Mouse (Mus musculus): ENCODE results near the gene Gtsf1.

Gene Gtsf1

DNA sequence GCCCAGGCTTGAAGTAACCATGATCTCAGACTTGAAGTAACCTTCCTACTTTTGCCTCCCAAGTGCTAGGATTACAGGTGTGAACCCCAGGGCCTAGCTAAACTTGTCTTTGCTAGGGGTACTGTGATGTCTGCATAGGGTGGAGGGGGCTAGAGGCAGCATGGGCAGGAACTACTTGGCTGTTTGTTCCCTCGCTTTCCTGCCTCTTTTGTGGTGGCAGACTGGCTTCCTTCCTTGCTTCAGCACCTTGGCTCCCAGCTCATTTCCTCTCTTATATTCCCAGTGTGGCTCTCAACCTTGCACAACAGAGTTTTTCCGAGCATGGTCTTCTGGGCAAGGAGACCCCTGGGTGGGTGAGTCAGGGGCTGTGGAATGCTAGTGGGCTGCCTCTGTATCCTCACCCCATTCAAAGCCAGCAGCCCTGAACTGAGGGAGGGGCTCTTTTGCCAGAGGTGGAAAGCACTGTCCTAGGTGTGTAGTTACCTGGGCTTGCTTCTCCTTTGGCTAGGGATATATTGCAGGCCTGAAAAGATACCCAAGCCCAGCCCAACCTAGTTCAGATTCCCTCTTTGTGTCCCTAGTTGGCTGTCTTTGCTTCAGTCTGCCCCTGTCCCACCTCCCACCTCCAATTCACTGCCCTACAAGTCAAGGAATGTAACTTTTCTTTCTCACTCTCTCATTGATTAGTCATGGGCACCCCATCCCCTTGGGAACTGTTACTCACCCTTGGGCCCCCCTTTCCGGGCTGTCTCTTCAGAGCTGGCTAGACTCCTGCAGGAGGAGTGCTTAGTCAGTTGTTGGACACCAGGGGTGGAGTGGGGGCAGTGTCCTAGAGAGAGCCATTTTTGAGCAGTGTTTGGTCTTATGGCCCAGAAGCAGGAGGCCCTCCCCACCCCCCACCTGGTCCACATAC, 52.3 kb downstream of the Gtsf1 start:
- no peak for DNase-seq

DNA sequence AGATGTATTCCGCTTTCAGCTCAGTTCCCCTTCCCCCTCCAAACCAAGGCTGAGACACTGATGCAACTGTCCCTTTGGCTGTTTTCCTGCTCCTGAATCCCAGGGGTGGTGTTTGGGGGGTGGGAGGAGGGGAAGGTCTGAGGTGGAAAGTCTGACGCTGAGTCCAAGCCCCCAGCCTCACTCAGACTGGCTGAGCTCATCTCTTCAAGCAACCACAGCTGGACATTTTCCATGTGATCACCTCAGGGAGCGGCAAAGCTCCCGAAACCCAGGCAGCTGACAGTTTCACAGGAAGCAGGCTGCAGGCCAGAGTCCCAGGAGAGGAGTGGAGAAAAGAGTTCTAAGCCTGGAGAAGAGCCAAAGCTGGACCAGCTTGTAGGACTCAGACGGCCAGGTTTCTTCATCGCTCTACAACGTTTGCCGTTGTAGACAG, 53.4 kb downstream of the Gtsf1 start:
- no peak for DNase-seq

- no peak for DNase-seq
Measured at GRCm38 (mm10) chr15:103375112-103375800, 55.0 kb downstream of the Gtsf1 start.

DNA sequence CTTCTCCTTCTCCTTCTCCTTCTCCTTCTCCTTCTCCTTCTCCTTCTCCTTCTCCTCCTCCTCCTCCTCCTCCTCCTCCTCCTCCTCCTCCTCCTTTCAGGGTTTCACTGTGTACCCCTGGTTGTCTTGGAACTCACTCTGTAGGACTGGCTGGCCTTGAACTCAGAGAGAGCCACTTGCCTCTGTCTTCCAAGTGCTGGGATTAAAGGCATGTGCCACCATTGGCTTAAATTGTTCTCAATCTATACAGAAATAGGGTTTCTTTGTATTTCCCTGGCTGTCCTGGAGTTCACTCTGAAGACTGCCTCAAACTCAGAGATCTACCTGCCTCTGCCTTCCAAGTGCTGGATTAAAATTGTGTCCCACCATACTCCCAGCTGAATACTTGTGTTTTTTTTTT, 57.8 kb downstream of the Gtsf1 start:
- no peak for DNase-seq

DNA sequence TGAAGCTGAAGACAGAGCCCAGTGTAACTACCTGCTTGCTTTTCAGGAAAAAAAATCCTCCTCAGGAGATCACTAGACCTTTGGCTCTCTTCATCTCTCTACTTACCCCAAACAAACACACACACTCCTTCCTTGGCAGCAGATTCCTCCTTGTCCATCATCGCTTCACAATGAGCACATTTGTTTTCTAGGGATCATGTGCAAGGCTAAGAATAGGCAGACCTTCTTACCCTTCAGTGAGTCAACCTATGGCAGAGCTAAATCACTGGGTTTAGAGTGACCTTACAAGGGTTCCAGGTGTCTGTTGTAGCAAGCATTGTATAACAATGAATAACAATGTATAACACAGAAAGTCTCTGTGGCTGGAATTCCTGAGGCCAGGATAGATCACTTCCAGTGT, 58.5 kb downstream of the Gtsf1 start:
- no peak for DNase-seq

DNA sequence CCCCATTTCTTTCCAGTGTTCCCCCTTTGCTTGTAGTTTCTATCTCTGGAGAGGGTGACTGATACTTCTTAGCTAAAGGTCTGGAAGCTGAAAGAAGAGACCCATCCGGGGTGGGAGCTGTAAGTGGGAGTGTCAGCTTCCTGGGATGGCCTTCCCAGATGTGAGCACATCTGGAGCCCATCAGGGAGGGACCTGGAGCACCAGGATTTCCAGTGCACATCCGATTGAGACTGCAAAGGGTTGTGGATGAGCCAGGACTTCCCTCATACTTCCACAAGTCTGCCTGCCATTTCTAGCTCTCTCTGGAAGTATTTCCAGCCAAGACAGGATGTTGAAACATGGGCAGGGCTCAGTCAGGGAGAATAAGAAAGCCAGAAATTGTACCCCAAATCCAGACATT, 59.1 kb downstream of the Gtsf1 start:
- DNase-seq, result no peak

- DNase-seq, result no peak
Measured at GRCm38 (mm10) chr15:103370462-103370861, 59.8 kb downstream of the Gtsf1 start.

GRCm38 (mm10) chr15:103369123-103369522, 61.1 kb downstream of the Gtsf1 start:
- no peak for DNase-seq

GRCm38 (mm10) chr15:103368179-103368940, 61.9 kb downstream of the Gtsf1 start:
- DNase-seq, result no peak

- no peak for DNase-seq
Measured at GRCm38 (mm10) chr15:103366376-103367149, 63.7 kb downstream of the Gtsf1 start, which contains the start of gene Itga5. Gene Itga5 (minus strand): TSS chr15:103366763.

DNA sequence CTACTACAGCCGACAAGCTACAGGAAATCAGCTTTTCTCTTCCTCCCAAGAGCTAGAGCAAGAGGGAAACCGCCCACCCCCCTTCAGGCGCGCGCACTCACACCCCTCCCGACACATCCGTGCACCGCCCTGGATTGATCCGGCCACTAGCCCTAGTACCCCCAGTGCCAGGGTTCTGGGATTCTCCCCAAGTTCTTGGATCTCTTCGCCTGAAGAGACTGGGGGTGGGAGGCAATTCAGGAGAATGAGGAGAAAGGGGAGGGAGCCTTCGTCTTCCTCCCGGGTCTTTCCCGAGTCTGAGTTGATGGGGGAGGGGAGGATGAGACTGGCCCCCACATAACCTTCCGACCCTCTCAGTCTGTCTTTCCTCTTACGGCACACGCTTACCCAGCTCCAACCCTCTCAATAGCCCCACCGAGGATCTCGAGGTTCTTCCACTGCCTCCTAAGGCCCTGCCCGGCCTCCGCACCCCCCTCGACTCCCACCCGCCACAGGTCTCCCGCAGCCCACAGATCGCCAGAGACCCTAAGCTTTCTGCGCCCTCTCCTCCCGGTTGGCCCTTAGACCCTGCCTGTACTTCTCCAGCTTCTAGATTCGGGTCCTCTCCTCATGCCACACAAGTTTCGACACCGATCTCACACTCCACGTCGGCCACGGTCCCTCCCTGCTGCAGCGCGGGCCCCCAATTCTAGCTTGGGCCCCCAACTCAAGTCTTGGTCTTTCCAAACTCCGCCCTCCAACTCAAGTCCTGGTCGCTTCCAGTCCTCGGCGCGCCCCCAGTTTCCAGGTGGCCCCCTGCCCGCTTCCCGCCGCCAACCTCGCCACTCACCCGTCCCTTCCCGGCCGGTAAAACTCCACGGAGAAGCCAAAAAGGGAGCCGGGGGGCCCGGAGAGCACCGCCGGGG, 64.5 kb downstream of the Gtsf1 start:
- DNase-seq, result no peak

GRCm38 (mm10) chr15:103364761-103365160, 65.5 kb downstream of the Gtsf1 start:
- DNase-seq, result no peak

GRCm38 (mm10) chr15:103363809-103364208, 66.5 kb downstream of the Gtsf1 start:
- DNase-seq, result no peak

- no peak for DNase-seq
Measured at GRCm38 (mm10) chr15:103362950-103363349, 67.3 kb downstream of the Gtsf1 start.

DNA sequence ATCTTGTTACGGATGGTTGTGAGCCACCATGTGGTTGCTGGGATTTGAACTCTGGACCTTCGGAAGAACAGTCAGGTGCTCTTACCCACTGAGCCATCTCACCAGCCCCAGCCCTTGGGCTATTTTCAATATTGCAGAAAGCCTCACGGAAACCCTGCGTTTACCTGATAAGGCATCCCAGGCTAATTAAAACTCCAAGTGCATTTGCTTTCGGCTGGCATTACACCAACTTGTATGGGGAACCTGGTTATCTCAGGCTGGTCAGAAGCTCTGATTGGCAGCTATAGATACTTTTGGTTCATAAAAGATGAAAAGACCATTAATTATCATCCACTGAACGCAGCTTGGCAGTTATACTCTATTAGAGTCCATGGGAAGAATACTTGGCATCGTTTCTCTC, 67.9 kb downstream of the Gtsf1 start:
- no peak for DNase-seq

DNA sequence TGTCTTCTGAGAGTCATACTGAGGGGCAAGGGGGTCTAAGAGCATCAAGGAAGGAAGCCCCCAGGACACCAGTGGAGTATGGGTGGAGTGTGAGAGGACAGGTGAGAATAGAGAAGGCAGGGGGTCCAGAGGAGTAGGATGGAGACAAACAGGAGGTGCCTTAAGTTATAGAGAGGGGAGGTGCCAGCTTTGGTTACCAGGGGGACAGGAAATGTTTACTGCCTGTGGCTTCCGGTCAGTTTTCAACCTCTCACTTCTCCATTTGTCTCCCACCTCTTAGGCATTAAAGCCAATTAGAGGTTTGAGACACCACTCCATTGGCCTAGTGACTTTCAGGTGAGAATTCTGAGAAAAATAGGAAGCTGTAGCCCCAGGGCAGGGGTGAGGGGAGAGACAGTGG, 69.0 kb downstream of the Gtsf1 start:
- no peak for DNase-seq

DNA sequence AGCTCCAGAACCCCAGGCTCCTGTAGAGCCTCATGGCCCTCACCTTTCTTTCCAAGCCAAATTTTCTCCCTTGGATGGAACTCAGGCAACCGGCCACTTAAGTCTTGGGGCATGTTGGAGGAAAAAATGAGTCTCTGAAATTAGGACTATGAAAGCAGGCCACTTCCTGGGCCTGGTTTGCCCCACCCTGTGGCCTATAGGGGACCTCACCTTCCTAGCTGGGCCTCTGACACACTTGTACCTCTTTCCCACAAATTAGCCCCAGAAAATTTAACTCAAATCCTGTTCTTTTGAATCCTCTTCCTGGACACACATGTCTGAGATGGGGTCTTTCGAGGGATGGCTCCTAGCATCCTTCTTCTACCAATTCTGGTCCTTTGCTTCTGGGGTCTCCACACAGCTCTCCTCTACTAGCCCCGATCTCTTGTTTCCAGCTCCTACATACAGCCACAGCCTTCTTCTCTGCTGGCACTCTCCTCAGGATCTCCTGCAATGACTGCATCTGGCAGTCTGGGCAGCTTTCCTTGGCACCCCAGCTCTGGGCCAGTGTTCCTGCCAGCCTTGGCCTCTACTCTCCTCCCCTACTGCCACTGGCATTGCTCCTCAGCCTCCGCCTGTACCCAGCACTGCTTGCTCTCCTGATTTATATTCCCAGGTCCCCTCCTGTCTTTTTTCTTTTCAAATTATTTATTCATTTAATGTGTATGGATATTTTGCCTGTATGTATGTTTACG, 70.2 kb downstream of the Gtsf1 start:
- peak; percentile 91 for DNase-seq

GRCm38 (mm10) chr15:103359122-103359510, 71.2 kb downstream of the Gtsf1 start:
- no peak for DNase-seq

DNA sequence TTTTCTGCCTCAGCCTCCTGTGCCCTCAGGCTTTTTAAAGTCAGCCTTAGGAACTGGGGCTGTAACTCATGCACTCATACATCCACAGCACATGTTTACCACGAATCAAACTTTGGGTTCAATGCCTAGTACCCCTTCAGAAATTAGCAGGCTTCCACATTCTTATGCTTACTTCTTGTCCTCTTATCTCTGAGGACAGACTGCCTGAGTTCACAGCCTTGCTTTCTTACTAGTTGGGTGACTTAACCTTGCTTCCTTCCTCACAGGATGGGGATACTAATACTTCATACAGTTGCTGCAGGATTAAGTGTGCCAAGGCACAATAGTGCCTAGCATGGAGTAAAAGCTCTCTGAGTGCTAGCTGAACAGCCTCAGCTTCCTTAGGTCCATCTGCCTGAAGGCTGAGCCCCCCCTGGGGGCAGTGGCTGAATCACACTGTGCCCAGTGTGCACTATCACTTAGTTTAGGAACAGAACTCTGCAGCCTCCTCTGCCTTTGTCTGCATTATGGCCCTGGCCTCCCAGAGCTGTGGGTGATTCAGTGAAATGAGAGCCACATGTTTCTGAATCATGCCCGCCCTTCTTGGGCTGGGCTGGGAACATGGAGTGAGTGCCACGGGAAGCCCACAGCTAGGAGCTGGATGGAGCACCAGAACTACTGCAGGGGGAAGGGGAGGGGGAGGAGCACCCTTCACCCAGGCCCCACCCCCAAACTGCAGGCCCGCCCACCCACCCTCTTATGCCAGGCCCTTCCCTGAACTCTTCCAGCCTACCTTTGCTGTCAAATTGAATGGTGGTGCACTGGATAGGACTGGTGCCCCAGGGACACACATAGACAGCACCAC, 71.8 kb downstream of the Gtsf1 start:
- no peak for DNase-seq

DNA sequence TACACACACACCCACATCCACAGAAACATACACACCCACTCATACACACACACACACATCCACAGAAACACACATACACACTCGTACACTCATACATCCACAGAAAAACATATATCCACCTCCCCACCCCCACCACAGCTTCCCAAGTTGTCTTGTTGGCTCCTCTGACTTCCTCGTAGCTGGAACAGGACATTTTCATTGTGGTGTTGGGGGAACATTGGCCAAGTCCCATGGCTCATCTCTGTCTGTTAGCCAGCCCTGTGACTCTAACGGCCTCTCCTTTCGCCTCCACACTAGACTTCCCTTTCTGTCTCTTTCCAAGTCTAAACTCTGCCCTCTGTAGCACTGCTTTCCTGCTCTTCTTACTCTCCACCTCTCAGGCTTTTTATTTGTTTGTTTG, 72.5 kb downstream of the Gtsf1 start:
- no peak for DNase-seq
